Mouse (Mus musculus): Measurements from ENCODE around the gene Tmem273. TPM values are rescaled to one million over a fixed set of nuclear protein-coding genes. Genes with fewer than 3 reads are reported as not detected.

Tmem273 gene
- polyA plus RNA-seq, 2 experiments from 2014 or later: 2.9 to 4.8 TPM

DNA sequence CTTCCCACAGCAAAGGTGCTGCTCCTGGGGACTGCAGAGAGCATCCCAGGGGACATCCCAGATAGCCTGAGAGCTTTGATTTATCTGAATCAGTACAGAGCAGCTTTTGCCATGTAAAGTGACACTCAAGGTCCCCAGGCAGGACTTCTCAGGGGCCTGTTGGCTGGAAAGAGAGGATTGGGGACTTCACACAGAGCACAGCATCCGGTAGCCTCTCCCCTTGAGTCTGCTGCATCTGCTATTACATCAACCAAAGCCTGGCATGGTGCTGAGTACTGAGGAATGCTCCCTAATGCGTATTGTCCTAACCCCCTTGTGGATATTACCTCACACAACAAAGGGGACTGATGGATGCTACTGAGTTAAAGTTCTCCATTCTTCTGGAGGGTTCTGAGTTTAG is 75.9 kb downstream of the Tmem273 start:
- no peak for ATAC-seq

DNA sequence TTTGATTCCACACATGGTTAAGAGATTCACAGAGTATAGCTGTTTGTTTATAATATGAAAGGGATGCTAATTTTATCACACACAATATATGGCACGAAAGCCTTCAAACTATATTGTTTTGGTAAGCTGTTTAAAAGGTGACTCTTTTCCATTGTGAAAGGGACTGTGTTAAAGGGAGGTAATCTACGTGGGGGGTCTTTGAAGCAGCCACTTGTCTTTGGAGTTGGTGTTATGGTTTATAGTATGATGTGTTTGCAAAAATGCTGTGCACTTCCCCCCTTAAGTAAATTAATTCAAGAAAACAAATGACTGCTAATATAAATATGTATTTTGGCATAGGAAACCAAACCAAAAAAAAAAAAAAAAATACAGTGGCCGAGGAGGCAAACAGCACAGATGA is 79.6 kb downstream of the Tmem273 start:
- no peak for ATAC-seq

Other genes with a start within 250 kb of the Tmem273 start
- not detected for gene Prrxl1, start 186.6 kb upstream of the Tmem273 start, polyA plus RNA-seq (2017; shearing (Covaris generic))
- gene 3425401B19Rik, start 100.7 kb upstream of the Tmem273 start, polyA plus RNA-seq (2017; shearing (Covaris generic)): not detected
- not detected for gene Fam170b, start 48.0 kb downstream of the Tmem273 start, polyA plus RNA-seq (2017; shearing (Covaris generic))
- gene Vstm4, start 70.8 kb downstream of the Tmem273 start, polyA plus RNA-seq (2017; shearing (Covaris generic)): under 1 TPM in 1 of 2 experiments, not detected in 1; 0.24 TPM
- under 1 TPM in 1 of 2 experiments, not detected in 1; 0.18 TPM for gene Lrrc18, start 205.4 kb downstream of the Tmem273 start, polyA plus RNA-seq (2017; shearing (Covaris generic))